In genomic region chr13:13635224-13635623, GRCm38 (mm10) we compare ENCODE assay signal across 21 mouse cellular contexts. TPM values are rescaled to one million over a fixed set of nuclear protein-coding genes. Genes with fewer than 3 reads are reported as not detected.
DNase-seq lines count a peak whose midpoint lies in the region; ATAC-seq and TF ChIP-seq lines count a peak whose summit lies in the region.
"Had no signal": no experiment of that assay in that cellular context is flagged by ENCODE, and none has a peak within 500 bp of the region (broad histone marks: within the 10 kb centered on the region; RNA-seq: fewer than 3 reads in every experiment).

No protein-coding gene starts in this region.

- no peak overlapping the region for H3K4me3 ChIP-seq in forebrain, embryonic 11.5 days (ENCODE audit: low read depth, low read length)
- no peak overlapping the region for H3K4me3 ChIP-seq in forebrain, postnatal 0 days (ENCODE audit: low read depth, low read length)
- H3K4me3 ChIP-seq in ES-Bruce4 (ENCODE audit: low read depth, low read length) = no peak overlapping the region
- H3K4me3 ChIP-seq in forebrain, embryonic 13.5 days = no peak overlapping the region
- no peak overlapping the region for H3K4me3 ChIP-seq in midbrain, embryonic 15.5 days
- H3K4me3 ChIP-seq: embryonic facial prominence, embryonic 12.5 days; heart, embryonic 15.5 days; hindbrain, embryonic 13.5 days had no signal

- H3K4me1 ChIP-seq in forebrain, embryonic 11.5 days (replicated peaks; ENCODE audit: control insufficient read depth, insufficient read depth, low read length) = peaks cover 3% of the 10 kb centered on the region; the same call in 1 of the 2 replicates
- no peaks in the 10 kb centered on the region for H3K4me1 ChIP-seq in forebrain, postnatal 0 days (ENCODE audit: insufficient read depth)
- no peaks in the 10 kb centered on the region for H3K4me1 ChIP-seq in ES-Bruce4 (ENCODE audit: control insufficient read depth, insufficient read depth, low read length)
- H3K4me1 ChIP-seq in forebrain, embryonic 13.5 days = peaks cover 25% of the 10 kb centered on the region
- H3K4me1 ChIP-seq in midbrain, embryonic 15.5 days = no peaks in the 10 kb centered on the region
- H3K4me1 ChIP-seq: embryonic facial prominence, embryonic 12.5 days; heart, embryonic 15.5 days; hindbrain, embryonic 13.5 days had no signal

- peak; percentile 55 for ATAC-seq in forebrain, embryonic 11.5 days (replicated peaks; ENCODE audit: low FRiP score)
- no peak for ATAC-seq in forebrain, postnatal 0 days
- ATAC-seq in forebrain, embryonic 13.5 days = peak; percentile 57; the same call in 1 of the 2 replicates
- ATAC-seq in midbrain, embryonic 15.5 days (replicated peaks) = peak; percentile 80
- ATAC-seq: hindbrain, postnatal 0 days had no signal

- TF ChIP-seq CTCF in forebrain, postnatal 0 days (IDR thresholded peaks at IDR 0.05; ENCODE audit: low read depth) = no peak
- no peak for TF ChIP-seq CTCF in ES-Bruce4 (IDR thresholded peaks at IDR 0.05; ENCODE audit: low read depth, low read length)

- H3K27me3 ChIP-seq in forebrain, embryonic 11.5 days (ENCODE audit: control insufficient read depth, insufficient read depth, low read length) = no peaks in the 10 kb centered on the region
- H3K27me3 ChIP-seq in forebrain, postnatal 0 days (ENCODE audit: insufficient read depth, low read length) = no peaks in the 10 kb centered on the region
- no peaks in the 10 kb centered on the region for H3K27me3 ChIP-seq in ES-Bruce4 (ENCODE audit: control insufficient read depth, insufficient read depth, low read length, poor library complexity, severe bottlenecking)
- no peaks in the 10 kb centered on the region for H3K27me3 ChIP-seq in forebrain, embryonic 13.5 days
- H3K27me3 ChIP-seq in midbrain, embryonic 15.5 days (replicated peaks) = no peaks in the 10 kb centered on the region
- H3K27me3 ChIP-seq: embryonic facial prominence, embryonic 12.5 days; heart, embryonic 15.5 days; hindbrain, embryonic 13.5 days had no signal

- peak overlapping the region; percentile 29; the same call in 1 of the 2 replicates for H3K4me2 ChIP-seq in forebrain, embryonic 11.5 days (ENCODE audit: low read depth, low read length, severe bottlenecking)
- H3K4me2 ChIP-seq in forebrain, postnatal 0 days (ENCODE audit: low read depth) = no peak overlapping the region
- 0 out of 2 replicates have a peak overlapping the region, but pooled peaks have one; percentile 9 for H3K4me2 ChIP-seq in forebrain, embryonic 13.5 days
- H3K4me2 ChIP-seq in midbrain, embryonic 15.5 days = no peak overlapping the region
- H3K4me2 ChIP-seq: embryonic facial prominence, embryonic 12.5 days; heart, embryonic 11.5 days; heart, embryonic 15.5 days; hindbrain, embryonic 13.5 days had no signal

- no peak for TF ChIP-seq POLR2A in ES-Bruce4 (IDR thresholded peaks at IDR 0.05; ENCODE audit: insufficient read depth, low read length)

- DNase-seq in forebrain, embryonic 11.5 days (ENCODE audit: low spot score) = no peak
- DNase-seq in forebrain, postnatal 0 days = no peak
- no peak for DNase-seq in left cerebral cortex, adult 11 months (ENCODE audit: low spot score)
- DNase-seq in kidney, postnatal 36 days = no peak
- DNase-seq in layer of hippocampus, postnatal 36 days = no peak
- DNase-seq: adrenal gland, adult 8-10 months; adrenal gland, postnatal 36 days; cerebellum, adult 11 months; cerebellum, adult 8-10 months; cerebellum, postnatal 25 days; gastrocnemius, postnatal 36 days; heart, adult 11 months; heart, postnatal 14 days had no signal

- no peaks in the 10 kb centered on the region for H3K9me3 ChIP-seq in forebrain, embryonic 11.5 days (ENCODE audit: control insufficient read depth, low read length)
- H3K9me3 ChIP-seq in forebrain, postnatal 0 days (ENCODE audit: low read length) = no peaks in the 10 kb centered on the region
- H3K9me3 ChIP-seq in ES-Bruce4 (replicated peaks; ENCODE audit: control insufficient read depth, insufficient read depth, low read length, poor library complexity, severe bottlenecking) = no peaks in the 10 kb centered on the region
- H3K9me3 ChIP-seq in forebrain, embryonic 13.5 days (replicated peaks) = no peaks in the 10 kb centered on the region
- H3K9me3 ChIP-seq in midbrain, embryonic 15.5 days = no peaks in the 10 kb centered on the region
- H3K9me3 ChIP-seq: embryonic facial prominence, embryonic 12.5 days; heart, embryonic 15.5 days; hindbrain, embryonic 13.5 days had no signal

- TF ChIP-seq EP300 in ES-Bruce4 (IDR thresholded peaks at IDR 0.05; ENCODE audit: insufficient read depth, low read depth, low read length) = no peak

- no peak overlapping the region; the same call in 1 of the 2 replicates for H3K9ac ChIP-seq in forebrain, embryonic 11.5 days (ENCODE audit: low read length)
- H3K9ac ChIP-seq in forebrain, postnatal 0 days = no peak overlapping the region
- 0 out of 2 replicates have a peak overlapping the region, but pooled peaks have one; percentile 13 for H3K9ac ChIP-seq in ES-Bruce4 (ENCODE audit: low read depth, poor library complexity, severe bottlenecking)
- no peak overlapping the region for H3K9ac ChIP-seq in forebrain, embryonic 13.5 days
- H3K9ac ChIP-seq in midbrain, embryonic 15.5 days = no peak overlapping the region
- H3K9ac ChIP-seq: embryonic facial prominence, embryonic 12.5 days; heart, embryonic 15.5 days; hindbrain, embryonic 13.5 days had no signal

- H3K27ac ChIP-seq in forebrain, embryonic 11.5 days (ENCODE audit: low read depth, low read length) = no peak overlapping the region
- H3K27ac ChIP-seq in forebrain, postnatal 0 days (ENCODE audit: low read depth, low read length) = no peak overlapping the region
- H3K27ac ChIP-seq in ES-Bruce4 (ENCODE audit: insufficient read depth, low read length) = no peak overlapping the region
- no peak overlapping the region for H3K27ac ChIP-seq in forebrain, embryonic 13.5 days
- H3K27ac ChIP-seq in midbrain, embryonic 15.5 days = no peak overlapping the region
- H3K27ac ChIP-seq: embryonic facial prominence, embryonic 12.5 days; heart, embryonic 15.5 days; hindbrain, embryonic 13.5 days; hindbrain, postnatal 0 days had no signal

- H3K36me3 ChIP-seq in forebrain, embryonic 11.5 days (ENCODE audit: control insufficient read depth, insufficient read depth, low read length) = no peaks in the 10 kb centered on the region
- H3K36me3 ChIP-seq in forebrain, postnatal 0 days (ENCODE audit: insufficient read depth) = 0 out of 2 replicates have a peak, but pooled peaks cover 5% of the 10 kb centered on the region
- H3K36me3 ChIP-seq in ES-Bruce4 (ENCODE audit: control insufficient read depth, insufficient read depth, low read length, poor library complexity, severe bottlenecking) = no peaks in the 10 kb centered on the region
- H3K36me3 ChIP-seq in forebrain, embryonic 13.5 days (ENCODE audit: poor library complexity, severe bottlenecking) = no peaks in the 10 kb centered on the region
- no peaks in the 10 kb centered on the region for H3K36me3 ChIP-seq in midbrain, embryonic 15.5 days (replicated peaks)
- H3K36me3 ChIP-seq: embryonic facial prominence, embryonic 12.5 days had no signal

- WGBS in forebrain, embryonic 11.5 days = 42% methylated on average over 12 of the region's 12 CpGs
- 32% methylated on average over 12 of the region's 12 CpGs for WGBS in forebrain, postnatal 0 days
- WGBS in forebrain, embryonic 13.5 days = 31% methylated on average over 12 of the region's 12 CpGs
- WGBS in midbrain, embryonic 15.5 days = 47% methylated on average over 12 of the region's 12 CpGs

RNA-seq across cellular contexts. Expression of gene Lyst, which starts 45.0 kb away (rescaled TPM):
- 3.5 and 4.4 TPM in 2 replicates for polyA plus RNA-seq in forebrain, embryonic 11.5 days (2014; fragmentation: Nextera tagmentation; extraction: Ambion mirVana)
- total RNA-seq in forebrain, postnatal 0 days (2014; rRNA removed) = 13.2 and 14.2 TPM in 2 replicates
- 1.5 and 3.5 TPM in 2 replicates for polyA plus RNA-seq in forebrain, postnatal 0 days (2015; fragmentation: Nextera tagmentation; extraction: Ambion mirVana)
- 8.2 and 9.8 TPM in 2 replicates for polyA plus RNA-seq in ES-Bruce4 (2011; ENCODE audit: insufficient read depth, insufficient read length, low read depth, missing spikeins)
- polyA plus RNA-seq in forebrain, embryonic 13.5 days (2015; fragmentation: Nextera tagmentation; extraction: Ambion mirVana) = 5.3 and 5.4 TPM in 2 replicates
- 5.1 and 5.6 TPM in 2 replicates for polyA plus RNA-seq in midbrain, embryonic 15.5 days (2015; fragmentation: Nextera tagmentation; extraction: Ambion mirVana)
- 100 to 1,000 TPM in 1 of 2 experiments, 10 to 100 TPM in 1; 88.7 to 114 TPM for total RNA-seq in layer of hippocampus, postnatal 36 days (2021)

Comparison
In these comparisons a context has a peak if more than half of its experiments do, and no peak if none do; other contexts are left out.
1. H3K4me2 ChIP-seq: peak in forebrain, embryonic 11.5 days (single experiment) and forebrain, embryonic 13.5 days (single experiment); none in forebrain, postnatal 0 days (single experiment) and midbrain, embryonic 15.5 days (single experiment).